Mouse (Mus musculus) kidney, postnatal 0 days (tissue): ENCODE results near the gene Utrn. TPM values are rescaled to one million over a fixed set of nuclear protein-coding genes. Genes with fewer than 3 reads are reported as not detected.

Experiments used
- ATAC-seq: fragments of 200-750 bp; cut with Nextera tagmentation; replicated peaks from 2 replicates; pipeline ENCODE4 v1.8.0; 2017; ENCODE audit warnings: low read depth, moderate number of reproducible peaks, moderate TSS enrichment, moderate library complexity; ENCODE audit not compliant: low FRiP score
- DNase-seq: peaks from one replicate; pipeline ENCODE4 v3.0.0-alpha.2; 2016; ENCODE audit warnings: low spot score
- H3K27ac ChIP-seq: fragments of 300-500 bp; sonication (generic); 2 replicates; pipeline ENCODE4 v1.5.1; 2014; ENCODE audit warnings: mild to moderate bottlenecking
- H3K27me3 ChIP-seq: fragments of 300-500 bp; sonication (generic); 2 replicates; pipeline ENCODE4 v1.6.1; 2014; ENCODE audit warnings: low read length, mixed read lengths; ENCODE audit not compliant: insufficient read depth
- H3K36me3 ChIP-seq: fragments of 300-500 bp; sonication (generic); 2 replicates; pipeline ENCODE4 v1.6.1; 2014; ENCODE audit warnings: low read length, mixed read lengths; ENCODE audit not compliant: insufficient read depth
- H3K4me1 ChIP-seq: fragments of 300-500 bp; sonication (generic); replicated peaks from 2 replicates; pipeline ENCODE4 v1.6.1; 2014; ENCODE audit warnings: antibody characterized with exemption, low read length, mixed read lengths; ENCODE audit not compliant: insufficient read depth
- H3K4me2 ChIP-seq: fragments of 300-500 bp; sonication (generic); 2 replicates; pipeline ENCODE4 v1.6.1; 2014; ENCODE audit warnings: mild to moderate bottlenecking, low read length, moderate library complexity, mixed read lengths
- H3K4me3 ChIP-seq: fragments of 300-500 bp; sonication (generic); replicated peaks from 2 replicates; pipeline ENCODE4 v1.5.1; 2014; ENCODE audit warnings: low read depth, low read length
- H3K9ac ChIP-seq: fragments of 300-500 bp; sonication (generic); 2 replicates; pipeline ENCODE4 v1.6.1; 2014; ENCODE audit warnings: low read depth, low read length
- H3K9me3 ChIP-seq: fragments of 300-500 bp; sonication (generic); replicated peaks from 2 replicates; pipeline ENCODE4 v1.6.1; 2016; ENCODE audit warnings: low read length, inconsistent platforms, mixed read lengths
- CTCF ChIP-seq: IDR thresholded peaks from 2 replicates; pipeline ENCODE4 v1.5.1; 2016; ENCODE audit warnings: antibody characterized with exemption, low read depth, mild to moderate bottlenecking, moderate library complexity
- WGBS: fragments of 180-500 bp; shearing (Covaris S2); extraction: QIAGEN DNeasy Blood & Tissue Kit; methylation state at CpG from one replicate; pipeline ENCODE4 v1.1.7; 2014; 5-methylcytosine and 5-hydroxymethylcytosine counted together
- polyA plus RNA-seq: library from polyadenylated mRNA; unstranded; fragments of >200 nt; fragmentation: Nextera tagmentation; extraction: Ambion mirVana; gene quantifications from 2 replicates; pipeline ENCODE4 v1.2.1, GENCODE M21; 2015

Gene Utrn
- polyA plus RNA-seq, 1 experiment from 2014 or later = 59.0 TPM

- 77% methylated on average over 14 of the region's 14 CpGs for WGBS
- no peak overlapping the region for H3K27ac ChIP-seq
- no peaks in the 10 kb centered on the region for H3K27me3 ChIP-seq
- no peak overlapping the region for H3K4me3 ChIP-seq
- H3K9me3 ChIP-seq = no peaks in the 10 kb centered on the region
- no peak overlapping the region for H3K9ac ChIP-seq
- ATAC-seq (no peak), DNase-seq (no peak)
- H3K36me3 ChIP-seq = no peaks in the 10 kb centered on the region
- H3K4me1 ChIP-seq = no peaks in the 10 kb centered on the region
- H3K4me2 ChIP-seq = no peak overlapping the region
- no peak for TF ChIP-seq CTCF
Measured at GRCm38 (mm10) chr10:12474850-12475621, 394.1 kb downstream of the Utrn start.

GRCm38 (mm10) chr10:12469391-12470057 lies 399.6 kb downstream of the Utrn start:
- no peak for TF ChIP-seq CTCF
- Histone ChIP-seq H3K36me3 (no peaks in the 10 kb centered on the region), H3K4me1 (no peaks in the 10 kb centered on the region), H3K4me2 (no peak overlapping the region), H3K27me3 (no peaks in the 10 kb centered on the region), H3K9ac (no peak overlapping the region), H3K4me3 (no peak overlapping the region), H3K9me3 (no peaks in the 10 kb centered on the region), H3K27ac (no peak overlapping the region)
- no peak for ATAC-seq
- no peak for DNase-seq
- WGBS = 64% methylated on average over 5 of the region's 5 CpGs

- Histone ChIP-seq H3K27me3 (no peaks in the 10 kb centered on the region), H3K4me3 (no peak overlapping the region), H3K4me1 (no peaks in the 10 kb centered on the region), H3K4me2 (no peak overlapping the region), H3K27ac (no peak overlapping the region), H3K9ac (no peak overlapping the region), H3K9me3 (no peaks in the 10 kb centered on the region), H3K36me3 (peaks cover 9% of the 10 kb centered on the region)
- peak; percentile 74 for DNase-seq
- WGBS = 32% methylated on average over 2 of the region's 2 CpGs
- peak; percentile 61; the same call in 1 of the 2 replicates for ATAC-seq
- TF ChIP-seq CTCF = no peak
Measured at GRCm38 (mm10) chr10:12467544-12467943, 401.6 kb downstream of the Utrn start.

GRCm38 (mm10) chr10:12460945-12461344 lies 408.2 kb downstream of the Utrn start:
- Histone ChIP-seq H3K4me2 (no peak overlapping the region), H3K9ac (no peak overlapping the region), H3K4me1 (no peaks in the 10 kb centered on the region), H3K27me3 (no peaks in the 10 kb centered on the region), H3K4me3 (no peak overlapping the region), H3K36me3 (peaks cover 16% of the 10 kb centered on the region), H3K9me3 (no peaks in the 10 kb centered on the region), H3K27ac (no peak overlapping the region)
- DNase-seq = no peak
- TF ChIP-seq CTCF = no peak
- no peak for ATAC-seq

- H3K9me3 ChIP-seq = no peaks in the 10 kb centered on the region
- no peaks in the 10 kb centered on the region for H3K4me1 ChIP-seq
- H3K27me3 ChIP-seq = no peaks in the 10 kb centered on the region
- no peak for TF ChIP-seq CTCF
- H3K4me2 ChIP-seq = no peak overlapping the region
- WGBS = 86% methylated on average over 1 of the region's 1 CpGs
- H3K9ac ChIP-seq = no peak overlapping the region
- no peak for ATAC-seq
- H3K27ac ChIP-seq = no peak overlapping the region
- DNase-seq = no peak
- H3K36me3 ChIP-seq = peaks cover 6% of the 10 kb centered on the region
- H3K4me3 ChIP-seq = no peak overlapping the region
Measured at GRCm38 (mm10) chr10:12456867-12457266, 412.3 kb downstream of the Utrn start.

- Histone ChIP-seq H3K27ac (no peak overlapping the region), H3K9me3 (no peaks in the 10 kb centered on the region), H3K4me3 (no peak overlapping the region), H3K4me2 (no peak overlapping the region), H3K4me1 (no peaks in the 10 kb centered on the region), H3K27me3 (no peaks in the 10 kb centered on the region), H3K36me3 (peaks cover 9% of the 10 kb centered on the region; the same call in 1 of the 2 replicates), H3K9ac (no peak overlapping the region)
- DNase-seq (no peak), ATAC-seq (no peak)
- TF ChIP-seq CTCF = no peak
- WGBS = 66% methylated on average over 2 of the region's 2 CpGs
Measured at GRCm38 (mm10) chr10:12452641-12453040, 416.5 kb downstream of the Utrn start.
